Mouse (Mus musculus) heart, embryonic 14.5 days (tissue): ENCODE measurements at regions not wholly inside any gene's neighbourhood (a gene's known extent, or its start where the extent isn't known, plus 50 kb on each side); places are given as distances from the start of the nearest gene placed in this dataset.
A peak's percentile ranks its signal among the peaks of the same experiment; 100 is the strongest.

ENCODE experiments used
- ATAC-seq: fragments of 200-750 bp; cut with Nextera tagmentation; 2 replicates; pipeline ENCODE4 v1.8.0; 2017; ENCODE audit warnings: low read depth, moderate TSS enrichment; ENCODE audit not compliant: insufficient number of reproducible peaks, insufficient read depth, low FRiP score
- H3K27ac ChIP-seq, 2 experiments: fragments of 200-500 bp in 1 of 2; fragments of 300-500 bp in 1 of 2; sonication (generic) in 1 of 2; replicated peaks in 1 of 2; 2 replicates each; pipeline ENCODE4 v1.5.1; 2012 to 2014; ENCODE audit warnings: low read depth in 2 of 2, low read length in 2 of 2, control low read depth in 1 of 2, mild to moderate bottlenecking in 1 of 2, mixed read lengths in 1 of 2; ENCODE audit not compliant: control insufficient read depth in 1 of 2, insufficient read depth in 1 of 2
- H3K27me3 ChIP-seq: fragments of 300-500 bp; sonication (generic); 2 replicates; pipeline ENCODE4 v1.6.1; 2014; ENCODE audit warnings: mild to moderate bottlenecking, low read length, control low read depth; ENCODE audit not compliant: control insufficient read depth, insufficient read depth
- H3K36me3 ChIP-seq: fragments of 300-500 bp; sonication (generic); 2 replicates; pipeline ENCODE4 v1.6.1; 2014; ENCODE audit warnings: mild to moderate bottlenecking, control low read depth, low read length, mixed read lengths; ENCODE audit not compliant: control insufficient read depth, insufficient read depth
- H3K4me1 ChIP-seq, 2 experiments: fragments of 200-500 bp in 1 of 2; fragments of 300-500 bp in 1 of 2; sonication (generic) in 1 of 2; 2 replicates each; pipeline ENCODE4 v1.6.1; 2012 to 2014; ENCODE audit warnings: low read length in 2 of 2, control low read depth in 1 of 2, mixed read lengths in 1 of 2; ENCODE audit not compliant: control insufficient read depth in 2 of 2, insufficient read depth in 2 of 2
- H3K4me2 ChIP-seq: fragments of 300-500 bp; sonication (generic); 2 replicates; pipeline ENCODE4 v1.6.1; 2014; ENCODE audit warnings: mild to moderate bottlenecking, low read length
- H3K4me3 ChIP-seq, 2 experiments: fragments of 200-500 bp in 1 of 2; fragments of 300-500 bp in 1 of 2; sonication (generic) in 1 of 2; 2 replicates each; pipeline ENCODE4 v1.5.1; 2012 to 2014; ENCODE audit warnings: low read length in 2 of 2, mild to moderate bottlenecking in 2 of 2, control low read depth in 1 of 2, low read depth in 1 of 2, moderate library complexity in 1 of 2; ENCODE audit not compliant: control insufficient read depth in 1 of 2, insufficient read depth in 1 of 2
- H3K9ac ChIP-seq: fragments of 300-500 bp; sonication (generic); 2 replicates; pipeline ENCODE4 v1.6.1; 2014; ENCODE audit warnings: mild to moderate bottlenecking, low read length
- H3K9me3 ChIP-seq: fragments of 300-500 bp; sonication (generic); 2 replicates; pipeline ENCODE4 v1.6.1; 2016; ENCODE audit warnings: low read length, control low read depth; ENCODE audit not compliant: control insufficient read depth
- WGBS: fragments of 180-500 bp; shearing (Covaris S2); extraction: QIAGEN DNeasy Blood & Tissue Kit; methylation state at CpG from one replicate; pipeline ENCODE4 v1.1.7; 2014; 5-methylcytosine and 5-hydroxymethylcytosine counted together

DNA sequence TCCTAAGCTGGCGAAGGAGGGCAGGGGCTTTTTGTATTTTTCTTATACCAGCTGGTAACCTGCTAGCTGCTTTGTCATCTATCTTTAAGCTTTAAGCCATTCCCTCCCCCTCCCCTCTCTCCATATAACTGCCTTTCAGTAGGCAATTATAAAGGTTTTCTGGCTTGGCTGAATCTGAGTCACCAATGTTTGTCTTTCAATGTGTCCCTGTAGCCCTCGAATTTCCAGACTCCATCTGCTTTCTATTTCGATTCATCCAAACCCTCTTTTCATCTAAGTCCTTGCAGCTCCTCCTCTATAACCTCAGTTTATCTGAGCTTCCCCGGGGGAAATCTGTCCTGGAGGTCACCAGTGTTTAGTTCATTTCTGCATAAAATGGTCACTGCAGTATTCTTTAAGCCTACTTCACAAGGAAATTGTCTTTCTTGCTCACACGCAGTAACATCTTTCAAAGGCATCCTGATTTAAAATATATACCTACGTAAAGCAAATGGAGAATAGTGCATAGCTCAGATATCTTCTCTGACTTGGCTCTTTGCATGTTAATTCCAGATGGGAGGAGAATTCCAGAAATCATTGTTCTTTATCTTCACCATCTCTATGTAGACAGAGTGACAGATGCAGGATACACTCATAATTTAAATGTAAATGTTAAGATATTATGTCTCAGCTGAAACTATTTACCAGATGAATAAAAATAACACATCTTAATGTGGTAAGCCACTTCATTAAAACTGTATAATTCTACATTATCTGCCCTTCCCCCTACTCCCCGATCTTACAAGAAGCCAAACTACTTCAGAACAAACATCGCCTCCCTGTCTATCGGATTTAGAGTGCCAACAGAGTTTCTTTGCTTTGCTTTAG lies 272.4 kb upstream of the Cblb start:
- no peak overlapping the region for H3K27ac ChIP-seq
- H3K9me3 ChIP-seq, result no peaks in the 10 kb centered on the region
- H3K36me3 ChIP-seq, result no peaks in the 10 kb centered on the region
- 48% methylated on average over 9 of the region's 9 CpGs for WGBS
- no peak overlapping the region for H3K4me3 ChIP-seq
- H3K4me1 ChIP-seq, result peaks cover 0 to 6% of the 10 kb centered on the region in 2 experiments; a peak in 1 of 4 replicates
- no peaks in the 10 kb centered on the region for H3K27me3 ChIP-seq
- H3K9ac ChIP-seq, result no peak overlapping the region
- 0 out of 2 replicates have a peak overlapping the region, but pooled peaks have one; percentile 27 for H3K4me2 ChIP-seq
- ATAC-seq, result no peak

DNA sequence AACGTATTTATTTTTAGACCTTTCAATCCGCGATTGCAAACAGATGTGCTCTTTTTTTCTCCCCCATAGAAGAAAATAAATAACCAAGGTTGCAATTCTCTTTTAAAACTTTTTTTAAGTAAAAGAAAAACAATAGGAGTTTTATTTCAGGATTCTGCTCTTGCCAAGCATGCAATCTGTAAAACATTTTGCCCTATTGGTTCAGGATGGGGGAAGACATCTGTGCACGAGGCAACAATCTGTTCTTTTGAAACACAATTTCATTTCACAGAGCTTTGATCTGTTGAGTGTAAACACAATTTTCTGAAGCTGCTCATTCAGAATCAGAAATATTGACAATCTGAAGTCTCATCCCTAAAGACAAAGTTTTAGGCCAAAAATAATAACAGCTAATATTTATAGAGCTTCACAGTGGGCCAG lies 271.8 kb upstream of the Cblb start:
- ATAC-seq, result no peak
- H3K27ac ChIP-seq, result no peak overlapping the region
- 33% methylated on average over 4 of the region's 4 CpGs for WGBS

DNA sequence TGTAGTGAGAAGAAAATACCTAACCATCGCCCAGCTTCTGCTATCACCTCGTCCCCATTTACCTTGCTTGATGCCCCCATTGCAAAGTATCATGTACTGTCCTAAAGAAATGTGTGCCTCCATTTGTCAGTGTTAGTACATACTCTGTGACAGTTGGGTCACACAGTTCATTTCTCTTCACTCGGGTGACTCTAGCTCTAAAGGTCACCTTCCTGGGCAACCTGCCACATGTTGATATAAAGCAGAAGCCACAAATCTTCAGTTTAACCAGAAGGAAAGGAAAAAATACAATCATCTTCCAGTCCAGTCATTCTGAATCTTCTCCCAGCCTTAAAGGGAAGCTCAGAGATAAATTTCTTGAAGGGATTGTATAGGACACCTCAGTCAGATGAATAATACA lies 263.5 kb upstream of the Cblb start:
- no peak for ATAC-seq
- Histone ChIP-seq H3K27ac (no peak overlapping the region), H3K9me3 (no peaks in the 10 kb centered on the region), H3K9ac (no peak overlapping the region), H3K4me3 (no peak overlapping the region), H3K27me3 (no peaks in the 10 kb centered on the region), H3K36me3 (no peaks in the 10 kb centered on the region), H3K4me2 (no peak overlapping the region), H3K4me1 (0 out of 4 replicates have a peak, but pooled peaks cover 0 to 5% of the 10 kb centered on the region in 2 experiments)
- 63% methylated on average over 3 of the region's 3 CpGs for WGBS

More for the DNA sequence above, 271.8 kb upstream of the Cblb start:
- Histone ChIP-seq H3K4me1 (peaks cover 0 to 6% of the 10 kb centered on the region in 2 experiments; a peak in 1 of 4 replicates), H3K27me3 (no peaks in the 10 kb centered on the region), H3K9ac (no peak overlapping the region), H3K4me3 (no peak overlapping the region), H3K36me3 (no peaks in the 10 kb centered on the region), H3K4me2 (0 out of 2 replicates have a peak overlapping the region, but pooled peaks have one; percentile 27), H3K9me3 (no peaks in the 10 kb centered on the region)

DNA sequence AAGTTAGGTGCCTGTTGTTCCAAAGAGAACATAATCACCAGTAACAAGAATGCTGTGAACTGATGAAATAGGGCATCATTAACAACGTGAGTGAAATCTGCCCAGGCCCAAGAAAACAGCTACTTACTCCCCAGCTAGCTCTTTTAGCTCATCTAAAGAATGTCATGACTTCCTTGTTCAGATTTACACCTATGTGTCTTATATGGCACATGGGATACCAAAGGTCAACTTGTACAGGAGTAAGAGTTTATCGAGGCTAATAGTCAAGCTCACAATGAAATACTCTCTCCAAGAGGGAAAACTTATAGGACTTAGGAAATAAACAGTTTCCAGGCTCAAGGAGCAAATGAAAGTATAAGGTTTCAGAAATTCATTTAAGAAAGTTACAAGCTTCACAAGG lies 252.1 kb upstream of the Cblb start:
- H3K27ac ChIP-seq, result no peak overlapping the region
- H3K36me3 ChIP-seq, result no peaks in the 10 kb centered on the region
- 73% methylated on average over 2 of the region's 2 CpGs for WGBS
- no peak overlapping the region for H3K4me2 ChIP-seq
- ATAC-seq, result no peak
- H3K4me1 ChIP-seq, result no peaks in the 10 kb centered on the region
- H3K9me3 ChIP-seq, result no peaks in the 10 kb centered on the region
- no peaks in the 10 kb centered on the region for H3K27me3 ChIP-seq
- H3K9ac ChIP-seq, result no peak overlapping the region
- H3K4me3 ChIP-seq, result no peak overlapping the region

DNA sequence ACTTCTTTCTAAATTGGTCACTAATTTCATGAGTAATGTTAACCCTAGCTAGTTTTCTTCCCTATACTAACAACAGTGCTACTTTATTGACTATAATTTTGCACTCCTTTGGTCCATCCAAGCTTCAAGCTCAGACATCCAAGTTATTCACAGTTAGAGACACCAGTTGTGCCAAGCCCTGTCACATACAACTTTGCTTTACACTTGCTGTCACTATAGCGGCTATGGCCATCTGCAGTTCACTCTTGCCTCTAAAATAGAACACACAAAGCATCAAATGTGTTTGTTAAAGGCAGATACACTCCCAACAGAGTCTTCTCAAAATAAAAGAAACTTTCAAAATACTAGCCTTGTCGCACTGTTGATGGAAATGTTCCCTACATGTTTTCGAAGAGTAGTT lies 236.0 kb upstream of the Cblb start:
- Histone ChIP-seq H3K36me3 (no peaks in the 10 kb centered on the region), H3K27me3 (no peaks in the 10 kb centered on the region), H3K9me3 (no peaks in the 10 kb centered on the region), H3K9ac (no peak overlapping the region), H3K4me1 (no peaks in the 10 kb centered on the region), H3K4me2 (no peak overlapping the region), H3K4me3 (no peak overlapping the region), H3K27ac (no peak overlapping the region)
- 95% methylated on average over 3 of the region's 3 CpGs for WGBS
- ATAC-seq, result no peak

DNA sequence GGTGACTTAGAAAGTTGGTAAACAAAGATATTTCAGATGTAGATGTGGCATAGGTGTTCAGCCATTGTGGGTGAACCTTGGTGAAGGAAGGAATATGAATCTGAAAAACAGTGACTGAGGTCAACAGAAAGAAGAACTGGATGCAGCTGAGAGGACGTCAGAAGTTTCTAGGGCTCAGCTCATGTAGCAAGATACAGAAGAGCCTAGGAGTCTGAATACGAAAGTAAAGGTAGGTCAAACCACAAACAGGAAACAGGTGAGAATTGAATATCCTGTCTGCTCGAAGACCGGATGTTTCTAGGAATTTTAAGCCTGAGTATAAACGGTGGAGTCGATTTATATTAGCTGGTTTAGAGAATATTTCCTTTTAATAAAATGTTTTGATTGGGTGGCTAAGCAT lies 223.7 kb upstream of the Cblb start:
- Histone ChIP-seq H3K27ac (no peak overlapping the region), H3K4me3 (no peak overlapping the region), H3K4me1 (peaks cover 3 to 8% of the 10 kb centered on the region in 2 experiments; a peak in 3 of 4 replicates), H3K9ac (no peak overlapping the region), H3K36me3 (no peaks in the 10 kb centered on the region), H3K4me2 (no peak overlapping the region), H3K9me3 (no peaks in the 10 kb centered on the region), H3K27me3 (no peaks in the 10 kb centered on the region)
- ATAC-seq, result no peak
- WGBS, result 88% methylated on average over 6 of the region's 6 CpGs

DNA sequence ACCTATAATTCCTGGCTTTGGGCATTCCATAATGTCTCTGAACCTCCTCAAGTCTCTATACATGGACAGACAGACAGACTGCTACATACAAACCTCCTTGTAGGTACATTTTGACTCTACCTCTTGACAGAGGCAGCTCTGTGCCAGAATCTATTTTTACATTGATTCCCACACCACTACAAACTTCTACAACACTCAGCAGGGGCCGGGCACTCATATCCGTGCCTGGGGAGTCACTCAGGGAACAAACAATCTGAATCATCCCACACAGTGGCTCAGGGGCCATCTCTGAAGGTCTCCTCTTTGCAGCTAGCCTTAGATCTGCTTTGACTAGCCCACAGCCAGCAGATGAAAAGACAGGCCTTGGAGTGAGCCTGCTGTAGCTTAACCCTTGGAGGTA lies 221.9 kb upstream of the Cblb start:
- Histone ChIP-seq H3K4me3 (no peak overlapping the region), H3K9ac (no peak overlapping the region), H3K4me2 (no peak overlapping the region), H3K36me3 (no peaks in the 10 kb centered on the region), H3K27ac (peak overlapping the region; percentile 35 to 49), H3K4me1 (peaks cover 3 to 8% of the 10 kb centered on the region in 2 experiments; a peak in 3 of 4 replicates), H3K9me3 (0 out of 2 replicates have a peak, but pooled peaks cover 2% of the 10 kb centered on the region), H3K27me3 (no peaks in the 10 kb centered on the region)
- peak; percentile 72 for ATAC-seq
- 20% methylated on average over 2 of the region's 2 CpGs for WGBS
